Mouse (Mus musculus) heart, postnatal 0 days (tissue): ENCODE measurements around the gene Pck2. TPM values are rescaled to one million over a fixed set of nuclear protein-coding genes. Genes with fewer than 3 reads are reported as not detected.

Experiments used
- ATAC-seq: fragments of 200-750 bp; cut with Nextera tagmentation; 2 replicates; pipeline ENCODE4 v1.8.0; 2017; ENCODE audit warnings: low read depth, moderate number of reproducible peaks, moderate library complexity; ENCODE audit not compliant: insufficient read depth
- DNase-seq: peaks from one replicate; pipeline ENCODE4 v3.0.0-alpha.2; 2016; ENCODE audit warnings: low spot score
- H3K27ac ChIP-seq: fragments of 300-500 bp; sonication (generic); 2 replicates; pipeline ENCODE4 v1.5.1; 2014; ENCODE audit warnings: low read depth, mild to moderate bottlenecking
- H3K27me3 ChIP-seq: fragments of 300-500 bp; sonication (generic); 2 replicates; pipeline ENCODE4 v1.6.1; 2014; ENCODE audit warnings: low read length, mixed read lengths; ENCODE audit not compliant: control insufficient read depth, insufficient read depth
- H3K36me3 ChIP-seq: fragments of 300-500 bp; sonication (generic); replicated peaks from 2 replicates; pipeline ENCODE4 v1.6.1; 2014; ENCODE audit warnings: low read length, mixed read lengths; ENCODE audit not compliant: control insufficient read depth, insufficient read depth
- H3K4me1 ChIP-seq: fragments of 300-500 bp; sonication (generic); 2 replicates; pipeline ENCODE4 v1.6.1; 2014; ENCODE audit warnings: antibody characterized with exemption; ENCODE audit not compliant: control insufficient read depth, insufficient read depth
- H3K4me2 ChIP-seq: fragments of 300-500 bp; sonication (generic); 2 replicates; pipeline ENCODE4 v1.6.1; 2014; ENCODE audit warnings: low read depth, mild to moderate bottlenecking, low read length, moderate library complexity
- H3K4me3 ChIP-seq: fragments of 300-500 bp; sonication (generic); 2 replicates; pipeline ENCODE4 v1.5.1; 2014; ENCODE audit warnings: low read depth, low read length
- H3K9ac ChIP-seq: fragments of 300-500 bp; sonication (generic); replicated peaks from 2 replicates; pipeline ENCODE4 v1.6.1; 2014; ENCODE audit warnings: low read depth, low read length, mixed read lengths
- H3K9me3 ChIP-seq: fragments of 300-500 bp; sonication (generic); replicated peaks from 2 replicates; pipeline ENCODE4 v1.6.1; 2016; ENCODE audit warnings: low read length; ENCODE audit not compliant: control insufficient read depth
- CTCF ChIP-seq: IDR thresholded peaks from 2 replicates; pipeline ENCODE4 v1.5.1; 2016; ENCODE audit warnings: antibody characterized with exemption, control low read depth, low read depth
- EP300 ChIP-seq: IDR thresholded peaks from 2 replicates; pipeline ENCODE4 v1.6.1; 2016; ENCODE audit warnings: antibody characterized with exemption, low read depth
- WGBS: fragments of 180-500 bp; shearing (Covaris S2); extraction: QIAGEN DNeasy Blood & Tissue Kit; methylation state at CpG from one replicate; pipeline ENCODE4 v1.1.7; 2014; 5-methylcytosine and 5-hydroxymethylcytosine counted together
- polyA plus RNA-seq: library from polyadenylated mRNA; unstranded; fragments of >200 nt; fragmentation: Nextera tagmentation; extraction: Ambion mirVana; gene quantifications from 2 replicates; pipeline ENCODE4 v1.2.1, GENCODE M21; 2015
- total RNA-seq: library from RNA; depleted of rRNA; stranded (reverse); fragments of >200 nt; gene quantifications from 2 replicates; pipeline ENCODE4 v1.2.3, GENCODE M21; 2014; ENCODE audit warnings: low replicate concordance; rRNA removed

Gene Pck2
- total RNA-seq (48.3 and 85.2 TPM in 2 replicates), polyA plus RNA-seq (22.6 and 24.2 TPM in 2 replicates)

GRCm38 (mm10) chr14:55540067-55540786, at the start of gene Pck2:
Gene Pck2, plus strand, starts transcription at chr14:55540266.
- peak within 1 kb of the TSS; percentile 73 for H3K4me3 ChIP-seq
- ATAC-seq (peak; percentile 90), DNase-seq (peak; percentile 94)
- TF ChIP-seq EP300 (no peak), CTCF (no peak)
- no peaks in the 10 kb centered on the region for H3K9me3 ChIP-seq
- H3K27ac ChIP-seq = peak within 1 kb of the TSS; percentile 87
- peaks cover 20% of the 10 kb centered on the region for H3K36me3 ChIP-seq
- no peaks in the 10 kb centered on the region for H3K27me3 ChIP-seq
- H3K9ac ChIP-seq = peak within 1 kb of the TSS; percentile 77
- peaks cover 13% of the 10 kb centered on the region for H3K4me1 ChIP-seq
- H3K4me2 ChIP-seq = peak within 1 kb of the TSS; percentile 83
- WGBS = under 1% methylated on average over 32 of the region's 32 CpGs

GRCm38 (mm10) chr14:55490361-55491201, 49.5 kb upstream of the Pck2 start, which contains the start of gene Carmil3:
Gene Carmil3, plus strand, starts transcription at chr14:55490651.
- ATAC-seq = peak; percentile 71
- WGBS = under 1% methylated on average over 65 of the region's 68 CpGs
- peak within 1 kb of the TSS; percentile 62 for H3K4me3 ChIP-seq

GRCm38 (mm10) chr14:55491291-55491833, 48.7 kb upstream of the Pck2 start:
- ATAC-seq = peak; percentile 64
- H3K36me3 ChIP-seq = peaks cover 12% of the 10 kb centered on the region; the same call in 1 of the 2 replicates
- peak overlapping the region; percentile 91 for H3K4me2 ChIP-seq
- H3K9me3 ChIP-seq = no peaks in the 10 kb centered on the region
- under 1% methylated on average over 30 of the region's 30 CpGs for WGBS
- H3K9ac ChIP-seq = peak overlapping the region; percentile 56
- DNase-seq = peak; percentile 46
- TF ChIP-seq EP300 (no peak), CTCF (no peak)
- peaks cover 4% of the 10 kb centered on the region; the same call in 1 of the 2 replicates for H3K27me3 ChIP-seq
- peaks cover 6% of the 10 kb centered on the region for H3K4me1 ChIP-seq
- peak overlapping the region; percentile 62 for H3K4me3 ChIP-seq
- H3K27ac ChIP-seq = no peak overlapping the region

More at GRCm38 (mm10) chr14:55490361-55491201, 49.5 kb upstream of the Pck2 start, which contains the start of gene Carmil3:
- Histone ChIP-seq H3K27ac (no peak within 1 kb of the TSS), H3K27me3 (peaks cover 4% of the 10 kb centered on the region; the same call in 1 of the 2 replicates), H3K36me3 (peaks cover 17% of the 10 kb centered on the region; the same call in 1 of the 2 replicates), H3K4me1 (peaks cover 6% of the 10 kb centered on the region), H3K9ac (peak within 1 kb of the TSS; percentile 56), H3K9me3 (no peaks in the 10 kb centered on the region), H3K4me2 (peak within 1 kb of the TSS; percentile 91)
- DNase-seq = peak; percentile 27
- TF ChIP-seq EP300 (no peak), CTCF (no peak)

GRCm38 (mm10) chr14:55492103-55492502, 48.0 kb upstream of the Pck2 start:
- TF ChIP-seq EP300 = no peak
- no peak for TF ChIP-seq CTCF
- Histone ChIP-seq H3K9me3 (no peaks in the 10 kb centered on the region), H3K36me3 (peaks cover 8% of the 10 kb centered on the region; the same call in 1 of the 2 replicates), H3K27me3 (peaks cover 4% of the 10 kb centered on the region; the same call in 1 of the 2 replicates), H3K4me2 (no peak overlapping the region), H3K27ac (no peak overlapping the region), H3K4me1 (peaks cover 13% of the 10 kb centered on the region), H3K4me3 (no peak overlapping the region), H3K9ac (no peak overlapping the region)
- WGBS = 24% methylated on average over 3 of the region's 3 CpGs
- ATAC-seq (no peak), DNase-seq (no peak)

GRCm38 (mm10) chr14:55495509-55496240, 44.4 kb upstream of the Pck2 start:
- Histone ChIP-seq H3K4me3 (no peak overlapping the region), H3K27me3 (peaks cover 4% of the 10 kb centered on the region; the same call in 1 of the 2 replicates), H3K9ac (no peak overlapping the region), H3K9me3 (no peaks in the 10 kb centered on the region), H3K4me2 (no peak overlapping the region), H3K36me3 (no peaks in the 10 kb centered on the region), H3K27ac (no peak overlapping the region), H3K4me1 (peaks cover 13% of the 10 kb centered on the region)
- WGBS = 63% methylated on average over 20 of the region's 20 CpGs
- ATAC-seq (no peak), DNase-seq (no peak)
- TF ChIP-seq EP300 (no peak), CTCF (no peak)
